Mouse (Mus musculus) brain, embryonic 14.5 days (tissue): ENCODE measurements around the gene Nipa2. TPM values are rescaled to one million over a fixed set of nuclear protein-coding genes. Genes with fewer than 3 reads are reported as not detected.

Experiments used
- DNase-seq: peaks from one replicate; pipeline ENCODE4 v3.0.0-alpha.2; 2011; ENCODE audit warnings: low read depth
- CTCF ChIP-seq: fragments of 200-500 bp; IDR thresholded peaks from 2 replicates; pipeline ENCODE4 v1.5.1; 2012; ENCODE audit warnings: inconsistent platforms, mild to moderate bottlenecking, moderate library complexity, borderline replicate concordance; ENCODE audit not compliant: insufficient read depth, insufficient read length; ENCODE audit errors: extremely low read depth
- POLR2A ChIP-seq: fragments of 200-500 bp; IDR thresholded peaks from 2 replicates; pipeline ENCODE4 v1.6.1; 2012; ENCODE audit warnings: mild to moderate bottlenecking, inconsistent platforms, borderline replicate concordance; ENCODE audit not compliant: poor library complexity, insufficient read depth, insufficient read length, severe bottlenecking; ENCODE audit errors: extremely low read depth
- polyA plus RNA-seq: library from polyadenylated mRNA; depleted of rRNA; stranded (reverse); fragments of >200 nt; gene quantifications from 2 replicates; pipeline ENCODE4 v1.2.3, GENCODE M21; 2012

Nipa2 gene
- polyA plus RNA-seq, 1 experiment, result 24.2 TPM

GRCm38 (mm10) chr7:55982010-55982700 lies 19.9 kb upstream of the Nipa2 start:
- TF ChIP-seq POLR2A (no peak), CTCF (no peak)
- DNase-seq, result no peak

- DNase-seq, result no peak
- no peak for TF ChIP-seq CTCF
- TF ChIP-seq POLR2A, result no peak
These were observed 19.2 kb upstream of the Nipa2 start for GRCm38 (mm10) chr7:55981511-55981910.

GRCm38 (mm10) chr7:55974429-55974828 lies 12.2 kb upstream of the Nipa2 start:
- DNase-seq, result no peak
- TF ChIP-seq CTCF (0 out of 2 replicates have a peak, but pooled peaks have one; percentile 9), POLR2A (no peak)

GRCm38 (mm10) chr7:55969415-55969814 lies 7.1 kb upstream of the Nipa2 start:
- no peak for TF ChIP-seq POLR2A
- no peak for DNase-seq

GRCm38 (mm10) chr7:55968258-55968901 lies 6.1 kb upstream of the Nipa2 start:
- no peak for TF ChIP-seq CTCF
- TF ChIP-seq POLR2A, result no peak
- DNase-seq, result peak; percentile 7

GRCm38 (mm10) chr7:55966866-55967460 lies 4.7 kb upstream of the Nipa2 start:
- TF ChIP-seq POLR2A (no peak), CTCF (no peak)
- no peak for DNase-seq

GRCm38 (mm10) chr7:55960506-55960905 lies 1.8 kb downstream of the Nipa2 start:
- TF ChIP-seq CTCF (no peak), POLR2A (no peak)

GRCm38 (mm10) chr7:55959801-55960200 lies 2.5 kb downstream of the Nipa2 start:
- TF ChIP-seq CTCF (no peak), POLR2A (no peak)
- no peak for DNase-seq

More at GRCm38 (mm10) chr7:55960506-55960905, 1.8 kb downstream of the Nipa2 start:
- DNase-seq, result no peak

GRCm38 (mm10) chr7:55957916-55958315 lies 4.4 kb downstream of the Nipa2 start:
- DNase-seq, result no peak
- TF ChIP-seq CTCF (no peak), POLR2A (no peak)

GRCm38 (mm10) chr7:55957178-55957577 lies 5.1 kb downstream of the Nipa2 start:
- DNase-seq, result no peak
- no peak for TF ChIP-seq POLR2A
- TF ChIP-seq CTCF, result no peak

- TF ChIP-seq POLR2A (no peak), CTCF (no peak)
- DNase-seq, result no peak
These were observed 6.2 kb downstream of the Nipa2 start for GRCm38 (mm10) chr7:55956054-55956453.

GRCm38 (mm10) chr7:55938341-55938740 lies 23.9 kb downstream of the Nipa2 start:
- DNase-seq, result no peak
- TF ChIP-seq POLR2A, result no peak
- TF ChIP-seq CTCF, result no peak

GRCm38 (mm10) chr7:55935025-55935424 lies 27.3 kb downstream of the Nipa2 start:
- DNase-seq, result no peak
- no peak for TF ChIP-seq CTCF
- TF ChIP-seq POLR2A, result no peak
